Mouse (Mus musculus): ENCODE measurements around the gene Pax8. TPM values are rescaled to one million over a fixed set of nuclear protein-coding genes. Genes with fewer than 3 reads are reported as not detected.

Gene Pax8
- total and polyA plus RNA-seq, 3 experiments = 0.17 to 0.60 TPM; not detected in 1

DNA sequence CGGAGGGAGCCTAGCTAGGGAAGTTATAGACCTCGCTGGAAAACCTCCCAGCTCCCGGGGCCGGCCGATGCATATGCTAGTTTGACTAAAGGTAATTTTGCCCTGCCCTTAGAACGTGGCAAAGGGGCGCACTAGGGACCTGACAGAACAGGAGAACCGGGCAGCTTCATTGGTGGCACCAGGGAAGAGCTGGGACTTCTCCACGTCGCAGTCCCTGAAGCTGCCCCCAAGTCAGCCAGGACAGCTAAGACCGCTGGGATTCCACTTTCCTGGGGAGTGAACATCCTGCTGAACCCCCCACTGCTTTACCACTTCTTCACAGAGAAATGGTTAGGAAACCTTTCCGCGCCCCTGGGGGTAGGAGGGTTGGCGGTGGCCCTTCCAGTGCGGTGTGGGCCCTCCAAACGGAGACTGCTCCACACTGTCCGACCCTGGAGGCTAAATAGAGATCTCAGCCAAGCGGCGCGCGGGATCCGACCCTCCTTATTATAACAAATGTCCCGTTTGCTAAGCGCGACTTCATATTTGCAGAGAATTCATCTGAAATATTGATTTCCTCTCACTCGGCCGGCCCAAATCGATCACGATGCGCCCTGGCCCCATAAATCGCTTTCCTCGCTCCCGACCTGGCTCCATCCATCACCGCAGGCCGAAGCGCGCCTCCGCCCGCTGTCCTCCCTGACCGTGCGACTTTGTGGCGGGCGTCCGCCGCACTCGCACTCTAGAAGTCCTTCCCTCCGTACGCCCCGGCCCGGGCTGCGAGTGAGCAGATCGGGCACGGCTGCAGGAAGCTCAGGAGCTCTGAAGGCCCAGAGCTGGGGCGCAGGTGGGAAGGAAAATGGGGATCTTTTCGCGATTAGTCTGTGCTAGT is 1.5 kb downstream of the Pax8 start:
- Histone ChIP-seq H3K9ac (ENCODE audit: insufficient read depth, low read depth) (no peak overlapping the region), H3K27me3 (replicated peaks) (peaks cover 2% of the 10 kb centered on the region), H3K4me3 (replicated peaks in 1 of 3; ENCODE audit: low read depth in 2 of 3, low read length in 2 of 3, poor library complexity in 1 of 3) (no peak overlapping the region)

DNA sequence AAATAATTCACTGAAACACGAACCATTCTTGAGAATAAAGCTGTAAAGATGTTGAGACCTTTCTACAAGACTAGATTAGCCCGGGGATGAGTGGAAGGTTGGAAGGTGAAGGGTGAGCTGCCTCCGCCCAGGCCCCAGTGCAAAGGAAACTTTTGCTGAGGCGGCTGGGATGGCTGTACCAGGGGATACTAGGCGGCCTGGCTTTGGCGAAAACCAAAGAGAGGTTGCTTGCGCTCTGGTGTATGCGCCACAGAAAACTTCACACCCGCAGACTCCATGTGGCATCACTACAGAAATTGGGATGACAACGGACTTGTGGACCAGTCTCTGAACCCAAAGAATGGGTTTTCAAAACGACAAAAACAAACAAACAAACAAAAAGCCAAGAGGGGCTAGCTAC is 2.7 kb downstream of the Pax8 start:
- dilution Hi-C loops (cut with MboI; ENCODE audit: extremely low pct_ligation_motif_present, extremely low pct_unique_long_range_greater_than_20kb, low sequenced_read_pairs) = no loop called here
- H3K9ac ChIP-seq (ENCODE audit: insufficient read depth, low read depth) = no peak overlapping the region
- H3K4me3 ChIP-seq (replicated peaks in 1 of 3; ENCODE audit: low read depth in 2 of 3, low read length in 2 of 3, poor library complexity in 1 of 3) = no peak overlapping the region
- H3K4me1 ChIP-seq (ENCODE audit: control insufficient read depth in 1 of 2, insufficient read depth in 2 of 2) = no peaks in the 10 kb centered on the region
- no peak overlapping the region for H3K4me2 ChIP-seq (ENCODE audit: insufficient read depth, low read depth, poor library complexity, severe bottlenecking)
- H3K9me3 ChIP-seq (replicated peaks; ENCODE audit: low read length) = no peaks in the 10 kb centered on the region
- no peak for TF ChIP-seq RCOR1 (conservative IDR thresholded peaks at IDR 0.05; ENCODE audit: low read depth, low read length)
- H3K27me3 ChIP-seq (replicated peaks) = peaks cover 2% of the 10 kb centered on the region
- H3K36me3 ChIP-seq (replicated peaks in 1 of 2; ENCODE audit: control insufficient read depth in 1 of 2, insufficient read depth in 1 of 2, low read length in 1 of 2) = no peaks in the 10 kb centered on the region
- H3K79me2 ChIP-seq (replicated peaks; ENCODE audit: control insufficient read depth, extremely low read depth, insufficient read depth, poor library complexity, severe bottlenecking) = no peaks in the 10 kb centered on the region
- in situ Hi-C loops (cut with MboI; ENCODE audit: low pct_ligation_motif_present, low pct_unique_long_range_greater_than_20kb, low sequenced_read_pairs) = no loop called here
- H3K27ac ChIP-seq (ENCODE audit: insufficient read depth, low read depth) = no peak overlapping the region
- no peak for DNase-seq (ENCODE audit: extremely low read depth)

More for the DNA sequence above, 1.5 kb downstream of the Pax8 start:
- DNase-seq (ENCODE audit: extremely low read depth) = no peak
- Histone ChIP-seq H3K79me2 (replicated peaks; ENCODE audit: control insufficient read depth, extremely low read depth, insufficient read depth, poor library complexity, severe bottlenecking) (no peaks in the 10 kb centered on the region), H3K4me2 (ENCODE audit: insufficient read depth, low read depth, poor library complexity, severe bottlenecking) (no peak overlapping the region), H3K27ac (ENCODE audit: insufficient read depth, low read depth) (no peak overlapping the region), H3K4me1 (ENCODE audit: control insufficient read depth in 1 of 2, insufficient read depth in 2 of 2) (no peaks in the 10 kb centered on the region), H3K36me3 (replicated peaks in 1 of 2; ENCODE audit: control insufficient read depth in 1 of 2, insufficient read depth in 1 of 2, low read length in 1 of 2) (no peaks in the 10 kb centered on the region), H3K9me3 (replicated peaks; ENCODE audit: low read length) (no peaks in the 10 kb centered on the region)
- no peak for TF ChIP-seq TCF12 (IDR thresholded peaks at IDR 0.05; ENCODE audit: low read depth, low read length)
- no peak for TF ChIP-seq MAZ (IDR thresholded peaks at IDR 0.05; ENCODE audit: low read depth, low read length)
- dilution Hi-C loops (cut with MboI; ENCODE audit: extremely low pct_ligation_motif_present, extremely low pct_unique_long_range_greater_than_20kb, low sequenced_read_pairs) = no loop called here
- in situ Hi-C loops (cut with MboI; ENCODE audit: low pct_ligation_motif_present, low pct_unique_long_range_greater_than_20kb, low sequenced_read_pairs) = no loop called here

DNA sequence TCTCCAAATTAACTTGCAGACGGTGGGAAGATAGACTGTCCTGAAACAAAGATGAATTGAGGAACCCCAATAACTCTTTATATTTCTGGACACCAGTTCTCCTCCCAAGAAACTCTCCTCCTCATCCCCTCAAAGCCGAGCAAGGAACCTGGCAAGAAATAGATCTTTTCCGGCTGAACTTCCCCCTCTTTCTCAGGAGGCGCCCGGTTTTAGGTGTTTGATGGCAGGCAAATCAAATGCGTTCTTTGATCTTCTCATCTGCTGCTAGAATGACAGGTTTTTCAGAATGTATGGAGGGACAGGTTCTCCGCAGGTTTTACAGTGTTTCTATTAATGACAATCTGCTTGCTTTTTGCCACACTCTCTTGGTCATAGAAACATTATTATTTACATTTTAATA is 3.3 kb downstream of the Pax8 start:
- Histone ChIP-seq H3K4me2 (ENCODE audit: insufficient read depth, low read depth, poor library complexity, severe bottlenecking) (no peak overlapping the region), H3K9me3 (replicated peaks; ENCODE audit: low read length) (no peaks in the 10 kb centered on the region), H3K4me1 (ENCODE audit: control insufficient read depth in 1 of 2, insufficient read depth in 2 of 2) (no peaks in the 10 kb centered on the region), H3K79me2 (replicated peaks; ENCODE audit: control insufficient read depth, extremely low read depth, insufficient read depth, poor library complexity, severe bottlenecking) (no peaks in the 10 kb centered on the region), H3K27me3 (replicated peaks) (peaks cover 2% of the 10 kb centered on the region), H3K27ac (ENCODE audit: insufficient read depth, low read depth) (no peak overlapping the region), H3K36me3 (replicated peaks in 1 of 2; ENCODE audit: control insufficient read depth in 1 of 2, insufficient read depth in 1 of 2, low read length in 1 of 2) (no peaks in the 10 kb centered on the region), H3K4me3 (replicated peaks in 1 of 3; ENCODE audit: low read depth in 2 of 3, low read length in 2 of 3, poor library complexity in 1 of 3) (no peak overlapping the region), H3K9ac (ENCODE audit: insufficient read depth, low read depth) (no peak overlapping the region)
- in situ Hi-C loops (cut with MboI; ENCODE audit: low pct_ligation_motif_present, low pct_unique_long_range_greater_than_20kb, low sequenced_read_pairs) (no loop called here), dilution Hi-C loops (cut with MboI; ENCODE audit: extremely low pct_ligation_motif_present, extremely low pct_unique_long_range_greater_than_20kb, low sequenced_read_pairs) (no loop called here)
- TF ChIP-seq IRF4 (IDR thresholded peaks at IDR 0.05; ENCODE audit: low read depth, low read length) = no peak
- DNase-seq (ENCODE audit: extremely low read depth) = no peak

DNA sequence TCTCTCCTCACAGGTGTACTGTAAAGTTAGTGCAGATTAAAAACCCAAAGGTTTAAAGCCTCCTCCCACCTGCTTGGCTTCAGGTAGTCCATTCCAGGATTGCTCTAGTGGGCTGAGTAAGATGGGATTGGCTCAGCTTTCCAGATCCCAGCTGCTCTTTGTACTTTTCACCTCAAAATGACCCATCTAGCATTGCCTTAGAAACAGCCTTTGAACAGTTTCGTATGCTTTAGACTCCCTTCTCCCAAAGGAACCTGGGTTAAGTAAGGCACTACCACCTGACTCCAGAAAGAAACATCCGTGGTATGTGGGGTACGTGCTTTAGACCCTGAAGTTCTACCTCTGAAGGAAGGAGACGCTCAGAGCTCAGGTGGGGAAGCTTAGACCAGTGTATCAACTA is 6.3 kb downstream of the Pax8 start:
- Histone ChIP-seq H3K9ac (ENCODE audit: insufficient read depth, low read depth) (no peak overlapping the region), H3K4me2 (ENCODE audit: insufficient read depth, low read depth, poor library complexity, severe bottlenecking) (no peak overlapping the region), H3K4me1 (ENCODE audit: control insufficient read depth in 1 of 2, insufficient read depth in 2 of 2) (no peaks in the 10 kb centered on the region), H3K79me2 (replicated peaks; ENCODE audit: control insufficient read depth, extremely low read depth, insufficient read depth, poor library complexity, severe bottlenecking) (no peaks in the 10 kb centered on the region), H3K4me3 (replicated peaks in 1 of 3; ENCODE audit: low read depth in 2 of 3, low read length in 2 of 3, poor library complexity in 1 of 3) (no peak overlapping the region), H3K9me3 (replicated peaks; ENCODE audit: low read length) (no peaks in the 10 kb centered on the region), H3K36me3 (replicated peaks in 1 of 2; ENCODE audit: control insufficient read depth in 1 of 2, insufficient read depth in 1 of 2, low read length in 1 of 2) (no peaks in the 10 kb centered on the region), H3K27me3 (replicated peaks) (no peaks in the 10 kb centered on the region), H3K27ac (ENCODE audit: insufficient read depth, low read depth) (no peak overlapping the region)
- dilution Hi-C loops (cut with MboI; ENCODE audit: extremely low pct_ligation_motif_present, extremely low pct_unique_long_range_greater_than_20kb, low sequenced_read_pairs) (no loop called here), in situ Hi-C loops (cut with MboI; ENCODE audit: low pct_ligation_motif_present, low pct_unique_long_range_greater_than_20kb, low sequenced_read_pairs) (no loop called here)
- no peak for DNase-seq (ENCODE audit: extremely low read depth)
- TF ChIP-seq RAD21 (IDR thresholded peaks at IDR 0.05; ENCODE audit: low read depth, low read length) = no peak
- TF ChIP-seq MAX (IDR thresholded peaks at IDR 0.05; ENCODE audit: low read length) = no peak
- no peak for TF ChIP-seq ZC3H11A (IDR thresholded peaks at IDR 0.05; ENCODE audit: low read depth, low read length)
- TF ChIP-seq EP300 (IDR thresholded peaks at IDR 0.05; ENCODE audit: low read length) = no peak
- TF ChIP-seq MEF2A (IDR thresholded peaks at IDR 0.05; ENCODE audit: borderline replicate concordance, low read depth, low read length) = no peak
- TF ChIP-seq BHLHE40 (IDR thresholded peaks at IDR 0.05; ENCODE audit: low read depth, low read length) = no peak
- no peak for TF ChIP-seq NRF1 (IDR thresholded peaks at IDR 0.05; ENCODE audit: low read depth, low read length)
- no peak for TF ChIP-seq RCOR1 (conservative IDR thresholded peaks at IDR 0.05; ENCODE audit: low read depth, low read length)
- TF ChIP-seq ELF1 (IDR thresholded peaks at IDR 0.05; ENCODE audit: low read depth, low read length) = no peak
- TF ChIP-seq CTCF (conservative IDR thresholded peaks at IDR 0.05 in 1 of 2, IDR thresholded peaks at IDR 0.05 in 1 of 2; ENCODE audit: low read depth in 2 of 2, low read length in 2 of 2) = no peak
- no peak for TF ChIP-seq POLR2AphosphoS2 (IDR thresholded peaks at IDR 0.05; ENCODE audit: low read depth, low read length)
- TF ChIP-seq ETS1 (conservative IDR thresholded peaks at IDR 0.05; ENCODE audit: low read depth, low read length) = no peak
